Mouse (Mus musculus): ENCODE data around the gene Nyap2. TPM values are rescaled to one million over a fixed set of nuclear protein-coding genes. Genes with fewer than 3 reads are reported as not detected.
"Not testable (repeated sequence)": the region's sequence is repeated elsewhere in the genome, so short reads cannot be mapped to it uniquely, and the experiment has no call there.

Nyap2 gene
- polyA plus RNA-seq, 1 experiment from 2014 or later = 16.2 TPM

- not testable (repeated sequence) for H3K4me2 ChIP-seq (ENCODE audit: low read length); ATAC-seq; H3K4me1 ChIP-seq (ENCODE audit: control insufficient read depth, insufficient read depth, low read depth, low read length); H3K9me3 ChIP-seq (ENCODE audit: control insufficient read depth, low read length); H3K36me3 ChIP-seq (ENCODE audit: control insufficient read depth, insufficient read depth, low read length); H3K4me3 ChIP-seq (ENCODE audit: low read length); H3K9ac ChIP-seq (ENCODE audit: low read depth, low read length); H3K27me3 ChIP-seq (replicated peaks; ENCODE audit: control insufficient read depth, insufficient read depth, low read length); H3K27ac ChIP-seq (ENCODE audit: low read depth, low read length)
- WGBS = 49% methylated on average over 5 of the region's 5 CpGs
Measured at GRCm38 (mm10) chr1:81232407-81232789, 155.6 kb downstream of the Nyap2 start.

- WGBS = 58% methylated on average over 3 of the region's 3 CpGs
- no peaks in the 10 kb centered on the region for H3K9me3 ChIP-seq (ENCODE audit: control insufficient read depth, low read length)
Measured at GRCm38 (mm10) chr1:81248447-81249205, 171.9 kb downstream of the Nyap2 start.

GRCm38 (mm10) chr1:81250068-81250467 is 173.3 kb downstream of the Nyap2 start:
- Histone ChIP-seq H3K4me1 (ENCODE audit: control insufficient read depth, insufficient read depth, low read depth, low read length) (no peaks in the 10 kb centered on the region), H3K4me2 (ENCODE audit: low read length) (no peak overlapping the region), H3K9me3 (ENCODE audit: control insufficient read depth, low read length) (no peaks in the 10 kb centered on the region), H3K27me3 (replicated peaks; ENCODE audit: control insufficient read depth, insufficient read depth, low read length) (no peaks in the 10 kb centered on the region), H3K9ac (ENCODE audit: low read depth, low read length) (no peak overlapping the region), H3K36me3 (ENCODE audit: control insufficient read depth, insufficient read depth, low read length) (no peaks in the 10 kb centered on the region), H3K4me3 (ENCODE audit: low read length) (no peak overlapping the region), H3K27ac (ENCODE audit: low read depth, low read length) (no peak overlapping the region)
- 92% methylated on average over 11 of the region's 11 CpGs for WGBS
- ATAC-seq = no peak

More at GRCm38 (mm10) chr1:81248447-81249205, 171.9 kb downstream of the Nyap2 start:
- H3K4me2 ChIP-seq (ENCODE audit: low read length) = no peak overlapping the region
- no peak overlapping the region for H3K27ac ChIP-seq (ENCODE audit: low read depth, low read length)
- ATAC-seq = peak; percentile 68; the same call in 1 of the 2 replicates
- no peak overlapping the region for H3K9ac ChIP-seq (ENCODE audit: low read depth, low read length)
- no peaks in the 10 kb centered on the region for H3K36me3 ChIP-seq (ENCODE audit: control insufficient read depth, insufficient read depth, low read length)
- no peaks in the 10 kb centered on the region for H3K27me3 ChIP-seq (replicated peaks; ENCODE audit: control insufficient read depth, insufficient read depth, low read length)
- H3K4me1 ChIP-seq (ENCODE audit: control insufficient read depth, insufficient read depth, low read depth, low read length) = no peaks in the 10 kb centered on the region
- no peak overlapping the region for H3K4me3 ChIP-seq (ENCODE audit: low read length)

DNA sequence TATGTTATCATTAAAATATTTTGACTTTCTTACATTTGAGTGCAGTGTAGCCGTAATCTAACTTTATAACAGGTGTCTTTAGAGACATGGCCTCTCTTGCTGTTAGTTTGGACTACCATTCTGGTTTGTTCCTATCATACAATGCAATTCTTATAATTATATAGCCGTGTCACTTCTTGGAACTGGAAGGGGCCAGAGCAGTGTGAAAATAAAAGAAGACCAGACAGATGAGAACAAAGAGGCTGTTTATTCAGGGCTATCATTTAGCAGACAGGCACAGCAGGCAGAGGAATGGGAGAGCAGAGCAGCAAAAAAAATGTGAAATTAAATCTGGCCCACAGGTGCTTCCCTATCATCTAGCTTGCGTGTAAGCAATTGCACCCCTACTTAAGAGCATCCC is 189.7 kb downstream of the Nyap2 start:
- Histone ChIP-seq H3K9me3 (ENCODE audit: control insufficient read depth, low read length) (no peaks in the 10 kb centered on the region), H3K27me3 (replicated peaks; ENCODE audit: control insufficient read depth, insufficient read depth, low read length) (no peaks in the 10 kb centered on the region), H3K27ac (ENCODE audit: low read depth, low read length) (no peak overlapping the region), H3K4me3 (ENCODE audit: low read length) (no peak overlapping the region), H3K4me1 (ENCODE audit: control insufficient read depth, insufficient read depth, low read depth, low read length) (no peaks in the 10 kb centered on the region), H3K36me3 (ENCODE audit: control insufficient read depth, insufficient read depth, low read length) (peaks cover 2% of the 10 kb centered on the region; the same call in 1 of the 2 replicates), H3K9ac (ENCODE audit: low read depth, low read length) (no peak overlapping the region), H3K4me2 (ENCODE audit: low read length) (no peak overlapping the region)
- WGBS = 32% methylated on average over 3 of the region's 3 CpGs
- no peak for ATAC-seq

DNA sequence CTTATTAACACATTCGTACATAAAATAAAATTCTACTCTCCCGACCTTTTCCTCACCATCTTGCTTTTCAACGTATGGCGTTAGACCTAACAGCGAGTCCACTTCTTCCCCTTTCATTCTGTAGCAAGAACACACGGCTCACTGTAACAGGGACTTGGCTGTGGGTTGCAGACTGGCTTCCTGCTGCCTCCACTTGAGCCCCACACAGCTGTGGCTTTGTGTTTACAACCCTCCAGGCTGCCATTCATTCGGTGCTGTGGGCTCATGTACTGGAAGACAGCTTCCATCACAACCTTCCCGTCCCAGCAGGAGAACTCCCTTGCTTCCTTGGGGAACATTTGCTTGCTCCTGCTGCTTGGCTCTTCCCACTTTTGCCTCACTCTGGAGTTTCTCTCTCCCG is 204.2 kb downstream of the Nyap2 start:
- WGBS = 42% methylated on average over 9 of the region's 9 CpGs
- no peaks in the 10 kb centered on the region for H3K36me3 ChIP-seq (ENCODE audit: control insufficient read depth, insufficient read depth, low read length)
- no peaks in the 10 kb centered on the region for H3K4me1 ChIP-seq (ENCODE audit: control insufficient read depth, insufficient read depth, low read depth, low read length)
- ATAC-seq = peak; percentile 82
- H3K27ac ChIP-seq (ENCODE audit: low read depth, low read length) = no peak overlapping the region
- H3K27me3 ChIP-seq (replicated peaks; ENCODE audit: control insufficient read depth, insufficient read depth, low read length) = no peaks in the 10 kb centered on the region
- no peak overlapping the region for H3K9ac ChIP-seq (ENCODE audit: low read depth, low read length)
- no peaks in the 10 kb centered on the region for H3K9me3 ChIP-seq (ENCODE audit: control insufficient read depth, low read length)
- H3K4me2 ChIP-seq (ENCODE audit: low read length) = no peak overlapping the region
- H3K4me3 ChIP-seq (ENCODE audit: low read length) = no peak overlapping the region

GRCm38 (mm10) chr1:81285633-81286032 is 208.9 kb downstream of the Nyap2 start:
- H3K4me2 ChIP-seq (ENCODE audit: low read length) = no peak overlapping the region
- 71% methylated on average over 3 of the region's 3 CpGs for WGBS

GRCm38 (mm10) chr1:81287088-81287487 is 210.3 kb downstream of the Nyap2 start:
- Histone ChIP-seq H3K9ac (ENCODE audit: low read depth, low read length) (no peak overlapping the region), H3K9me3 (ENCODE audit: control insufficient read depth, low read length) (no peaks in the 10 kb centered on the region), H3K4me1 (ENCODE audit: control insufficient read depth, insufficient read depth, low read depth, low read length) (no peaks in the 10 kb centered on the region), H3K4me3 (ENCODE audit: low read length) (no peak overlapping the region), H3K4me2 (ENCODE audit: low read length) (no peak overlapping the region), H3K27ac (ENCODE audit: low read depth, low read length) (peak overlapping the region; percentile 44; the same call in 1 of the 2 replicates), H3K27me3 (replicated peaks; ENCODE audit: control insufficient read depth, insufficient read depth, low read length) (no peaks in the 10 kb centered on the region), H3K36me3 (ENCODE audit: control insufficient read depth, insufficient read depth, low read length) (no peaks in the 10 kb centered on the region)
- ATAC-seq = peak; percentile 93

More at GRCm38 (mm10) chr1:81285633-81286032, 208.9 kb downstream of the Nyap2 start:
- Histone ChIP-seq H3K27me3 (replicated peaks; ENCODE audit: control insufficient read depth, insufficient read depth, low read length) (no peaks in the 10 kb centered on the region), H3K27ac (ENCODE audit: low read depth, low read length) (no peak overlapping the region), H3K9ac (ENCODE audit: low read depth, low read length) (no peak overlapping the region), H3K36me3 (ENCODE audit: control insufficient read depth, insufficient read depth, low read length) (no peaks in the 10 kb centered on the region), H3K4me1 (ENCODE audit: control insufficient read depth, insufficient read depth, low read depth, low read length) (no peaks in the 10 kb centered on the region), H3K4me3 (ENCODE audit: low read length) (no peak overlapping the region), H3K9me3 (ENCODE audit: control insufficient read depth, low read length) (no peaks in the 10 kb centered on the region)
- ATAC-seq = no peak

DNA sequence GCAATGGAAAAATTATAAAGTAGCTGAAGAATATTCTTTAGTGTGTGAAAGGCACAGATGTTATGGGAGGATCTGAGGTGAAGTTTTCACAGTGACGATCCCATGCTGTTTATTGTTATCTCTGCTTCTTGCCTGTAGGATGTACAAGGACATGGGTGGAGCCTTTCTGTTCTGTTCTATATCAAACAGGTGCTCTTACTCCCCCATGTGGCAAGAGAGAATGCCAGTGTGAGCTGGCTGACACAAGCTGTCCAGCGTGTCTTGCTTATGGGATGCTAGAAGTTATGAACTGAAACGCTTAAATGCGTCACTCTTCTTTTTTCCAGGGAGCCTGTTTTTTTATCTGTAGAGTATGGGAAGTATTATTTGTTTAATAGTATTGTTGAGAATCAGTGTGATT is 224.0 kb downstream of the Nyap2 start:
- peak; percentile 68 for ATAC-seq
- Histone ChIP-seq H3K9me3 (ENCODE audit: control insufficient read depth, low read length) (no peaks in the 10 kb centered on the region), H3K27me3 (replicated peaks; ENCODE audit: control insufficient read depth, insufficient read depth, low read length) (no peaks in the 10 kb centered on the region), H3K36me3 (ENCODE audit: control insufficient read depth, insufficient read depth, low read length) (no peaks in the 10 kb centered on the region), H3K4me3 (ENCODE audit: low read length) (no peak overlapping the region), H3K9ac (ENCODE audit: low read depth, low read length) (no peak overlapping the region), H3K4me2 (ENCODE audit: low read length) (no peak overlapping the region), H3K4me1 (ENCODE audit: control insufficient read depth, insufficient read depth, low read depth, low read length) (no peaks in the 10 kb centered on the region), H3K27ac (ENCODE audit: low read depth, low read length) (no peak overlapping the region)
- WGBS = 52% methylated on average over 4 of the region's 4 CpGs

DNA sequence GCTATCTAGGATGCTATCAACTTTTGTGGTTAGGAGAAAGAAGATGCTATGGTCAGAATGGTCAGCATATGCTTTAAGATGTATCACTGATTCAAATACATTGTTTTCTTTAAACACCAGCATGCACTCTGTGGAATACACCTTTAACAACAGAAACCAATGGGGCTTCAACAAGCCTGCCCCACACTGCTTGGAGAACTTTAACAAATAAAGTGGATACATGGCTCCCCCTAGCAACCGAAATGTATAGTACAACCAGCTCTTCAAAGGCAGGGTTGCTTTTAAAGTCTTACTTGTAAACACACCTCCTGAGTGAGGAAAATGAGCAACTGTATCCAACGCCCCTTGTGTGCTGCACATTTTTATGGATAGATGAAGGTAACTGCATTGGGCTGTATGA is 224.9 kb downstream of the Nyap2 start:
- H3K9ac ChIP-seq (ENCODE audit: low read depth, low read length) = no peak overlapping the region
- ATAC-seq = peak; percentile 67; the same call in 1 of the 2 replicates
- H3K4me3 ChIP-seq (ENCODE audit: low read length) = no peak overlapping the region
- 12% methylated on average over 2 of the region's 2 CpGs for whole genome bisulfite sequencing
- H3K27ac ChIP-seq (ENCODE audit: low read depth, low read length) = no peak overlapping the region
- H3K36me3 ChIP-seq (ENCODE audit: control insufficient read depth, insufficient read depth, low read length) = no peaks in the 10 kb centered on the region
- H3K27me3 ChIP-seq (replicated peaks; ENCODE audit: control insufficient read depth, insufficient read depth, low read length) = no peaks in the 10 kb centered on the region
- no peaks in the 10 kb centered on the region for H3K9me3 ChIP-seq (ENCODE audit: control insufficient read depth, low read length)
- H3K4me2 ChIP-seq (ENCODE audit: low read length) = no peak overlapping the region
- H3K4me1 ChIP-seq (ENCODE audit: control insufficient read depth, insufficient read depth, low read depth, low read length) = no peaks in the 10 kb centered on the region
